Mouse (Mus musculus): Measurements from ENCODE around the gene Prss46. TPM values are rescaled to one million over a fixed set of nuclear protein-coding genes. Genes with fewer than 3 reads are reported as not detected.

The Prss46 gene
- polyA plus RNA-seq, 1 experiment from 2014 or later: not detected

DNA sequence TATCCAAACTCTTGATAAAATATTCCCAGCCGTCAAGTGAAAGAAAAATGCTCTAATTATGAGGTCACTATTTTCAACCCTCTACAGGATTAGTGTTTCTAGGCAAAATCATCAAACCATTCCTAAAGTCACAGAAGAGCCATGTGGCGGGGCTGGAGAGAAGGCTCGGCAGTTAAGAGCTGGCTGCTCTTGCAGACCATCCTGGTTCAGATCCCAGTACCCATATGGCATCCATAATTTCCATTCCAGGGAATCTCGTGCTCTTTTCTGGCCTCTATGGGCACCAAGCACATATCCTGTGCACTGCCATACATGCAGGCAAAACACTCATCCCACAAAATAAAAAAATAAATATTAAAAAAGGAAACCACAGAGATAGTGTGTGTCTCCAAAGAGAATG lies 18.9 kb upstream of the Prss46 start:
- H3K4me2 ChIP-seq (ENCODE audit: low read depth, low read length): no peak overlapping the region
- H3K4me3 ChIP-seq (ENCODE audit: low read depth, low read length): no peak overlapping the region
- no peaks in the 10 kb centered on the region for H3K4me1 ChIP-seq (ENCODE audit: control insufficient read depth, low read depth, low read length)
- no peaks in the 10 kb centered on the region; the same call in 1 of the 2 replicates for H3K27me3 ChIP-seq (ENCODE audit: control insufficient read depth, insufficient read depth, low read depth, low read length)
- no peak overlapping the region for H3K9ac ChIP-seq (ENCODE audit: low read depth, low read length)
- WGBS (ENCODE audit: insufficient replicate concordance): 50% methylated on average over 4 of the region's 4 CpGs
- ATAC-seq (ENCODE audit: low read depth): no peak
- no peaks in the 10 kb centered on the region for H3K36me3 ChIP-seq (ENCODE audit: control insufficient read depth, insufficient read depth)
- no peaks in the 10 kb centered on the region for H3K9me3 ChIP-seq (replicated peaks; ENCODE audit: control insufficient read depth, low read length)
- H3K27ac ChIP-seq (ENCODE audit: low read length): no peak overlapping the region

DNA sequence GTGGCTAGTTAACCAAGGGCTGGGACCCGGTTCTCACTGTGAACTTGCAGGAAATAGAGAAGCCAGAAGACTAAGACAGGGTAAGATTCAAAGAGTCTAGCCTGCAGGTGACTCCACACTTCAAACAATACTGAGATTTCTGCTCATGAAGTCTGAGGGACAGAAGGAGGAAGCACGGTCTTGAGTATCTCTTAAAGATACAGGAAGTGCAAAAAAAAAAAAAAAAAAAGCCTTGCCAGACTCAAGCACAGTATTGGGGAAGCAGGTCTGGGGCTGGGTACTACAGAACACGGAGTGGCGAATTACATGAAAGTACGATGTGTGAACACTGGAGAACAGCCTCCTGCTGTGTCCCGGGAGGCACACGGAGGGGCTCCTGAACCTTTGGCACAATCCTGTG lies 18.5 kb upstream of the Prss46 start:
- Histone ChIP-seq H3K9ac (ENCODE audit: low read depth, low read length) (no peak overlapping the region), H3K4me2 (ENCODE audit: low read depth, low read length) (no peak overlapping the region), H3K4me3 (ENCODE audit: low read depth, low read length) (no peak overlapping the region), H3K36me3 (ENCODE audit: control insufficient read depth, insufficient read depth) (no peaks in the 10 kb centered on the region), H3K9me3 (replicated peaks; ENCODE audit: control insufficient read depth, low read length) (no peaks in the 10 kb centered on the region), H3K27ac (ENCODE audit: low read length) (no peak overlapping the region), H3K27me3 (ENCODE audit: control insufficient read depth, insufficient read depth, low read depth, low read length) (no peaks in the 10 kb centered on the region; the same call in 1 of the 2 replicates), H3K4me1 (ENCODE audit: control insufficient read depth, low read depth, low read length) (no peaks in the 10 kb centered on the region)
- no peak for ATAC-seq (ENCODE audit: low read depth)
- 25% methylated on average over 7 of the region's 7 CpGs for WGBS (ENCODE audit: insufficient replicate concordance)

DNA sequence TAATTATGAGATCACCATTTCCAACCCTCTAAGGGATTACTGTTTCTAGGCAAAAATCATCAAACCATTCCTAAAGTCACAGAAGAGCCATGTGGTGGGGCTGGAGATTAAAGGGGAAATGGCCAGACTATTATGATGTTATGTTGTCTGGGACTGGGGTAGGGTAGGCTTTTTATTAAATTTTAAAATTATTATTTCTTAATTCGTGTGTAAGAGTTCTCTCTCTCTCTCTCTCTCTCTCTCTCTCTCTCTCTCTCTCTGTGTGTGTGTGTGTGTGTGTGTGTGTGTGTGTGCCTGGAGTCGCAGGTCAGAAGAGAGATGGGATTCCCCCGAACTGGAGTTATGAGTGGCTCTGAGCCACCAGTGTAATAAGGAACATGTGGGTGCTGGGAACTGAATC lies 17.9 kb upstream of the Prss46 start, which contains the start of gene Prss43:
Prss43 (plus strand) TSS at position 301 of the 400 bp plus-strand sequence.
- 52% methylated on average over 3 of the region's 3 CpGs for WGBS (ENCODE audit: insufficient replicate concordance)
- no peak for ATAC-seq (ENCODE audit: low read depth)

DNA sequence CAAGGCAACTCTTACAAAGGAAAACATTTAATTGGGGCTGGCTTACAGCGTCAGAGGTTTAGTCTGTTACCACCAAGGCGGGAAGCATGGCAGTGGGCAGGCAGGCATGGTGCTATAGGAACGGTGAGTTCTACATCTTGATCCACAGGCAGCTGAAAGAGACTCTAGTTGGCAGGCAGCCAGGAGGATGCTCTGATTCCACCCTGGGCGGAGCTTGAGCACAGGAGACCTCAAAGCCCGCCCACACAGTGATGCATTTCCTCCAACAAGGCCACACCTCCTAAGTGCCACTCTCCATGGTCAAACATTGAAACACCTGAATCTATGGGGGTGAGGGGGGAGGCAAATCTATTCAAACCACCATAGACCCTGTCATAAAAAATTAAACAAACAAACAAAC lies 11.3 kb upstream of the Prss46 start:
- no peak overlapping the region for H3K4me3 ChIP-seq (ENCODE audit: low read depth, low read length)

More for the DNA sequence above, 17.9 kb upstream of the Prss46 start, which contains the start of gene Prss43:
- no peaks in the 10 kb centered on the region for H3K4me1 ChIP-seq (ENCODE audit: control insufficient read depth, low read depth, low read length)
- H3K36me3 ChIP-seq (ENCODE audit: control insufficient read depth, insufficient read depth): no peaks in the 10 kb centered on the region
- H3K9me3 ChIP-seq (replicated peaks; ENCODE audit: control insufficient read depth, low read length): no peaks in the 10 kb centered on the region
- no peak within 1 kb of the TSS for H3K9ac ChIP-seq (ENCODE audit: low read depth, low read length)
- no peak within 1 kb of the TSS for H3K4me3 ChIP-seq (ENCODE audit: low read depth, low read length)
- no peak within 1 kb of the TSS for H3K27ac ChIP-seq (ENCODE audit: low read length)
- H3K27me3 ChIP-seq (ENCODE audit: control insufficient read depth, insufficient read depth, low read depth, low read length): no peaks in the 10 kb centered on the region; the same call in 1 of the 2 replicates
- no peak within 1 kb of the TSS for H3K4me2 ChIP-seq (ENCODE audit: low read depth, low read length)

DNA sequence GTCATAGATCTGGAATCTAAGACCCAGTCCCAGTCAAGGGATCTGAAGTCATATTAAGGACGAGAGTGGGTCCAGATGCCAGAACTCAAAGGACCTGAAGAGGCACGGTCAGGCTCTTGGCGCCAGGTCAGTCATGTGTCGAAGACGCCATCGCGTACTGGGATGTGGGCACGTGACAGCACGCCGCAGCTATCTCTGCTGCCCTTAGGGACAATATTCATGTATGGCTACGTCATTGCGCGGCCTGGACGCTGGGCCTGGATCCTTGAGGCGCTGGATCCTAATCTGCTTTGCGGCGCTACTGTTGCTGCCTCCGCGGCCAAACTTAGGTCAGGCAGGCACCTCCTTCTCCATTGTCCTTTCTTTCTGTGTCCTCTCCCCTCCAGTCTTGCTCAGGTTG lies 9.9 kb upstream of the Prss46 start, which contains the start of gene Prss45:
Prss45 (plus strand) TSS at position 178 of the 400 bp plus-strand sequence.
- no peak within 1 kb of the TSS for H3K27ac ChIP-seq (ENCODE audit: low read length)
- H3K27me3 ChIP-seq (ENCODE audit: control insufficient read depth, insufficient read depth, low read depth, low read length): no peaks in the 10 kb centered on the region
- no peaks in the 10 kb centered on the region for H3K9me3 ChIP-seq (replicated peaks; ENCODE audit: control insufficient read depth, low read length)
- no peak within 1 kb of the TSS for H3K9ac ChIP-seq (ENCODE audit: low read depth, low read length)
- no peak within 1 kb of the TSS for H3K4me2 ChIP-seq (ENCODE audit: low read depth, low read length)
- WGBS (ENCODE audit: insufficient replicate concordance): 68% methylated on average over 19 of the region's 19 CpGs
- no peaks in the 10 kb centered on the region for H3K4me1 ChIP-seq (ENCODE audit: control insufficient read depth, low read depth, low read length)
- no peaks in the 10 kb centered on the region for H3K36me3 ChIP-seq (ENCODE audit: control insufficient read depth, insufficient read depth)
- ATAC-seq (ENCODE audit: low read depth): no peak
- H3K4me3 ChIP-seq (ENCODE audit: low read depth, low read length): no peak within 1 kb of the TSS

More for the DNA sequence above, 11.3 kb upstream of the Prss46 start:
- no peaks in the 10 kb centered on the region; the same call in 1 of the 2 replicates for H3K27me3 ChIP-seq (ENCODE audit: control insufficient read depth, insufficient read depth, low read depth, low read length)
- H3K27ac ChIP-seq (ENCODE audit: low read length): no peak overlapping the region
- no peak overlapping the region for H3K9ac ChIP-seq (ENCODE audit: low read depth, low read length)
- H3K4me1 ChIP-seq (ENCODE audit: control insufficient read depth, low read depth, low read length): no peaks in the 10 kb centered on the region
- H3K36me3 ChIP-seq (ENCODE audit: control insufficient read depth, insufficient read depth): no peaks in the 10 kb centered on the region
- no peak for ATAC-seq (ENCODE audit: low read depth)
- H3K4me2 ChIP-seq (ENCODE audit: low read depth, low read length): no peak overlapping the region
- 49% methylated on average over 5 of the region's 5 CpGs for WGBS (ENCODE audit: insufficient replicate concordance)
- no peaks in the 10 kb centered on the region for H3K9me3 ChIP-seq (replicated peaks; ENCODE audit: control insufficient read depth, low read length)

DNA sequence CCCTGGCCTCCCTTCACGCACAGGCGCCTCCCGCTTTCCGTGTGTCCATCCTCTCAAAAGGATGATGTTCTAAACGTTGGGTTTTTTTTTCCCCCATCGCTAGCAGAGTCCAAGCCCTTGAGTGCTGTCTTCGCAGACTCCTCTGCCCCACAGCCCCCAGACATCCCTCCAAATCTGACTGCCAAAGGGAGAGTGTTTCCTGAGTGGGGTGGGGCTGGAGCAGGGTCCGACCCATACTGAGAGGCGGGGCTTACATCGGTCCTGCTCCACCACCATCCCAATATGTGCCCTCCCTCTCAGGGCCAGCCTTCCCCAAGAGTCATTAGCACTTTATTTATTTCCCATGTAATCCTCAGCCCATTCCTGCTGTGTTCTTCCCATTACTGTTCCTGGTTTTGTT lies 9.3 kb upstream of the Prss46 start:
- H3K27me3 ChIP-seq (ENCODE audit: control insufficient read depth, insufficient read depth, low read depth, low read length): no peaks in the 10 kb centered on the region
- H3K36me3 ChIP-seq (ENCODE audit: control insufficient read depth, insufficient read depth): no peaks in the 10 kb centered on the region
- no peak overlapping the region for H3K4me3 ChIP-seq (ENCODE audit: low read depth, low read length)
- H3K4me2 ChIP-seq (ENCODE audit: low read depth, low read length): no peak overlapping the region
- H3K27ac ChIP-seq (ENCODE audit: low read length): no peak overlapping the region
- WGBS (ENCODE audit: insufficient replicate concordance): 41% methylated on average over 10 of the region's 10 CpGs
- H3K9me3 ChIP-seq (replicated peaks; ENCODE audit: control insufficient read depth, low read length): no peaks in the 10 kb centered on the region
- H3K4me1 ChIP-seq (ENCODE audit: control insufficient read depth, low read depth, low read length): no peaks in the 10 kb centered on the region
- H3K9ac ChIP-seq (ENCODE audit: low read depth, low read length): no peak overlapping the region
- ATAC-seq (ENCODE audit: low read depth): no peak

DNA sequence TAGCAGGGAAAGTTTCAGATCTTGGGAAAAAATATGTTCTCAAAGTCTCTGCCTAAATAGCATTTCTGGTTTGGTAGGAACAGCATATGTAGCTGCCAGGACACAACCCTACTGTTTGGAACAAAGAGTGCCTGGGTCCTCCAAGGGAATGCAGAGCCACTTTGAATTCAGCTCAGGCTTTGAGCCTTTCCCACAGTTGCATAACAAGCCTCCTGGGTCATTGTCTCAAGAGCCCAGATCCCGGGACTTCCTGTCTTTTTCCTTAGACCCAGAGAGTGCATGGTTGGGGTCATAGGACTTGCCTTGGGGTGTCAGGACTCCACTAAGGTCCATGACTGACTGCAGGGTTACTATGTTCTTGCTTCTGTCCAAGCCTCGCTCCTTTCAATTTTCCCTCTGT lies 8.2 kb upstream of the Prss46 start:
- H3K4me1 ChIP-seq (ENCODE audit: control insufficient read depth, low read depth, low read length): peaks cover 3% of the 10 kb centered on the region
- H3K4me3 ChIP-seq (ENCODE audit: low read depth, low read length): no peak overlapping the region
- no peak overlapping the region for H3K27ac ChIP-seq (ENCODE audit: low read length)
- no peaks in the 10 kb centered on the region for H3K9me3 ChIP-seq (replicated peaks; ENCODE audit: control insufficient read depth, low read length)
- no peaks in the 10 kb centered on the region for H3K27me3 ChIP-seq (ENCODE audit: control insufficient read depth, insufficient read depth, low read depth, low read length)
- ATAC-seq (ENCODE audit: low read depth): no peak
- H3K9ac ChIP-seq (ENCODE audit: low read depth, low read length): no peak overlapping the region
- 35% methylated on average over 2 of the region's 2 CpGs for WGBS (ENCODE audit: insufficient replicate concordance)
- no peak overlapping the region for H3K4me2 ChIP-seq (ENCODE audit: low read depth, low read length)
- H3K36me3 ChIP-seq (ENCODE audit: control insufficient read depth, insufficient read depth): no peaks in the 10 kb centered on the region

DNA sequence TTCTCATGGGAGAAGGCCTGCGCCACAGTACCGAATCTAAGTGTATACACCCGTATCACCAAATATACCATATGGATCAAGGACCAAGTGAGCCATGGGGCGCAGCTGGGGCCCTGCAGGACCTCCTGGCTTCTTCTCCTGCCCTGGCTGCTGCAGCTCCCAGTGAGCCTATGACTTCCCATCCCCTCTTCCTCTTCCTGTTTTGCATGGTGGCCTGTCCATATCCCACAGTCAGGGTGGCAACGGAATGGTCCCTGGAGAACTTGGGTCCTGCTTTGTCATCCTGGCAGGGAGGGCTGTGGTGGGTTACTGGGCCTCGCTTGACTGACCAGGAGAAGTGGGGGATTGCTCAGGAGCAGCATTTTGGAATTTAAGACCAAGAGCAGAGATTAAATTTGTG lies 3.4 kb upstream of the Prss46 start:
- Histone ChIP-seq H3K4me2 (ENCODE audit: low read depth, low read length) (no peak overlapping the region), H3K36me3 (ENCODE audit: control insufficient read depth, insufficient read depth) (no peaks in the 10 kb centered on the region), H3K9me3 (replicated peaks; ENCODE audit: control insufficient read depth, low read length) (no peaks in the 10 kb centered on the region), H3K9ac (ENCODE audit: low read depth, low read length) (no peak overlapping the region), H3K4me1 (ENCODE audit: control insufficient read depth, low read depth, low read length) (peaks cover 5% of the 10 kb centered on the region), H3K4me3 (ENCODE audit: low read depth, low read length) (no peak overlapping the region), H3K27ac (ENCODE audit: low read length) (no peak overlapping the region), H3K27me3 (ENCODE audit: control insufficient read depth, insufficient read depth, low read depth, low read length) (no peaks in the 10 kb centered on the region)
- WGBS (ENCODE audit: insufficient replicate concordance): 63% methylated on average over 6 of the region's 6 CpGs
- ATAC-seq (ENCODE audit: low read depth): no peak

DNA sequence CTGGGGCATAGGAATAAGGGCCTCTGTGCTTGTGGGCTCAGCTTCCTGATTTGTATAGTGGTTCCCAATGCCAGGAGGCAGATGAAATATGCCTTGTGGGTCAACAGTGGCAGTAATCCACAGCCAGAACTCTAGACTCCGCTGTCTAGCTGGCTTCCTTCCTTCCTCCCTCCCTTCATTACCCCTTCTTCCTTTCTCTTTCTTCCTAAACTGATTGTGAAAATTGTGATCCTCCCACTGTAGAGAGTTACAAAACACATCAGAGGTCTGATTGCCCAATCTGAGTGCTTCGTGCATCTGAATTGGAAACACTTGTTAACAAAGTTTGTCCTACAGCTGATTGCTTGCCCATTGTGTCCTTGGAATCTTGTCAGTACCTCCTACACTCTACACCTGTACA lies 2.9 kb upstream of the Prss46 start:
- Histone ChIP-seq H3K9me3 (replicated peaks; ENCODE audit: control insufficient read depth, low read length) (no peaks in the 10 kb centered on the region), H3K4me3 (ENCODE audit: low read depth, low read length) (no peak overlapping the region), H3K27me3 (ENCODE audit: control insufficient read depth, insufficient read depth, low read depth, low read length) (no peaks in the 10 kb centered on the region), H3K4me1 (ENCODE audit: control insufficient read depth, low read depth, low read length) (peaks cover 5% of the 10 kb centered on the region), H3K9ac (ENCODE audit: low read depth, low read length) (no peak overlapping the region), H3K27ac (ENCODE audit: low read length) (peak overlapping the region; percentile 8; the same call in 1 of the 2 replicates), H3K36me3 (ENCODE audit: control insufficient read depth, insufficient read depth) (no peaks in the 10 kb centered on the region), H3K4me2 (ENCODE audit: low read depth, low read length) (no peak overlapping the region)
- ATAC-seq (ENCODE audit: low read depth): peak; percentile 24; the same call in 1 of the 2 replicates
- 21% methylated on average over 2 of the region's 2 CpGs for WGBS (ENCODE audit: insufficient replicate concordance)
